Mouse (Mus musculus): ENCODE data around the gene Lmtk2. TPM values are rescaled to one million over a fixed set of nuclear protein-coding genes. Genes with fewer than 3 reads are reported as not detected.

Lmtk2 gene
- polyA plus RNA-seq, 1 experiment from 2014 or later, result 4.4 TPM

DNA sequence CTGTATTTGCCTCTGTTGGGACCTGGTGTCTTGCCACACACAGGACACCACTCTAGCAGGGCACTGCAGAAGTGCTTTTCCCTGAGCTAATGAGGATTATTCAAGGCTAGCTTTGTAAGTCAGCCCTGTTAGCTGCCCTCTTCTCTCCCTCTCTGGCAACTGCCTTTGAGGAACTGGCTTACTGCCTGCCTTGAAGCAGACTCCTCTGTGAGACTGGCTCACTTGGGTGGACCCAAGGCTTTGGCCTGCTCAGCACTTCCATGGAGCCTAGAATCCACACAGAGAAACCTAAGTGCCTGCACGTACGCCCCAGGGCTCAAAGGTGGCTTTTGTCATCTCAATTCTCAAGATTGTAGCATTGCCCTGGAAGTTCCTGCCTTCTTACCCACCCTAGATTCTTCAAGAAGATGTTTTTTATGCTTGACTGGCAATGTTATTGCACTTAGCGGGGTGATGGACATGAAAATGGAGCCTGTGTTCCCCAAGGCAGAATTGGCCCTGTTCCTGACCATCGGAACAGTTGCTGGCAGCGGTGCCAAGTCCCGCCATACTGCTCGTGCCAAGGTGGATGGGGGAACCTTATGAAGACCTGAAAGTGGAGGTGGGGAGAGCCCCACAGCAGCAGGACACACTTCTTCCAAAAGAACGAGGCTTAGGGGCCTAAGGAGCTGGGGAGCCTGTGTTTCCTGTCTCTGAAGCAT, 69.2 kb downstream of the Lmtk2 start:
- Histone ChIP-seq H3K27me3 (ENCODE audit: control insufficient read depth, insufficient read depth, low read length) (no peaks in the 10 kb centered on the region), H3K4me2 (ENCODE audit: low read depth, severe bottlenecking) (no peak overlapping the region), H3K4me3 (ENCODE audit: low read depth, low read length) (no peak overlapping the region), H3K36me3 (ENCODE audit: control insufficient read depth, insufficient read depth, low read length) (peaks cover 11% of the 10 kb centered on the region), H3K27ac (replicated peaks; ENCODE audit: low read depth, low read length) (no peak overlapping the region), H3K9ac (ENCODE audit: low read length) (no peak overlapping the region; the same call in 1 of the 2 replicates), H3K4me1 (ENCODE audit: control insufficient read depth, insufficient read depth, low read length) (no peaks in the 10 kb centered on the region), H3K9me3 (ENCODE audit: control insufficient read depth, low read length) (no peaks in the 10 kb centered on the region)
- DNase-seq (ENCODE audit: low spot score) (no peak), ATAC-seq (ENCODE audit: insufficient number of reproducible peaks, low FRiP score, low TSS enrichment, low read depth) (no peak)
- 91% methylated on average over 8 of the region's 8 CpGs for WGBS

DNA sequence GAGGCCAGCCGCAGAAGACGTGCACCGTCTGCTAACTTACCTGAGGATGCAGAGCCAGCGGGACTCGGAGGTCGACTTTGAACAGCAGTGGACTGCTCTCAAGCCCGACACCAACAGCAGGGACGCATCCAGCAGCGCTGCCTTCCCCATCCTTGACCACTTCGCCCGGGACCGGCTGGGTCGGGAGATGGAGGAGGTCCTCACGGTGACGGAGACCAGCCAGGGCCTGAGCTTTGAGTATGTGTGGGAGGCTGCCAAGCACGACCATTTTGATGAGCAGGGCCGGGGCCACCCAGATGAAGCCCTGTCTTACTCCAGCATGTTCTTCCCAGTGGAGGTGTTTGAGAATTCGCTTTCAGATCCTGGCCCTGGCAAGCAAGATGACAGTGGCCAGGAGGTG, 73.4 kb downstream of the Lmtk2 start:
- Histone ChIP-seq H3K4me3 (ENCODE audit: low read depth, low read length) (no peak overlapping the region), H3K27ac (replicated peaks; ENCODE audit: low read depth, low read length) (no peak overlapping the region), H3K4me2 (ENCODE audit: low read depth, severe bottlenecking) (no peak overlapping the region), H3K9me3 (ENCODE audit: control insufficient read depth, low read length) (no peaks in the 10 kb centered on the region), H3K36me3 (ENCODE audit: control insufficient read depth, insufficient read depth, low read length) (peaks cover 10% of the 10 kb centered on the region), H3K27me3 (ENCODE audit: control insufficient read depth, insufficient read depth, low read length) (no peaks in the 10 kb centered on the region), H3K4me1 (ENCODE audit: control insufficient read depth, insufficient read depth, low read length) (no peaks in the 10 kb centered on the region), H3K9ac (ENCODE audit: low read length) (no peak overlapping the region)
- WGBS, result 93% methylated on average over 18 of the region's 18 CpGs
- DNase-seq (ENCODE audit: low spot score) (no peak), ATAC-seq (ENCODE audit: insufficient number of reproducible peaks, low FRiP score, low TSS enrichment, low read depth) (no peak)

DNA sequence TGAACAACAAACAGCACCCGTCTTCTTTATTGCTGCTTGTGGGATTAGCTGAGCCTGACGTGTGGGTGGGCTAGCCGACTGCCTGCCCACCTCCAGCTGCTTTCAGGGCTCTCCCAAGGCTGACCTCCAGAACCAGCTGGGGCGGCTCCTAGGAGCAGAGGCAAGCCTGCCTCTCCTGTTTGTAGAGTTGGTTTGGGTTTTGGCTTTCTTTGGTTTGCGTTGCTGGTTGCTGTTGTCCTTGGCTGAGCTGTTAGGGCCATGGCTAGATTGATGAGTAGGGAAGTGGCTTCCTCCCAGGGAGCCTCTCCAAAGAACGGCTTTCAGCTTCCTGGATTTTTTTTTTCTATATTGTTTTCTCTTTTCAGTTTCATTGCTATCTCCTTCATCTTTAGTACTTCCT, 78.0 kb downstream of the Lmtk2 start:
- Histone ChIP-seq H3K9me3 (ENCODE audit: control insufficient read depth, low read length) (no peaks in the 10 kb centered on the region), H3K4me3 (ENCODE audit: low read depth, low read length) (no peak overlapping the region), H3K36me3 (ENCODE audit: control insufficient read depth, insufficient read depth, low read length) (peaks cover 8% of the 10 kb centered on the region; the same call in 1 of the 2 replicates), H3K27ac (replicated peaks; ENCODE audit: low read depth, low read length) (no peak overlapping the region), H3K4me1 (ENCODE audit: control insufficient read depth, insufficient read depth, low read length) (no peaks in the 10 kb centered on the region), H3K9ac (ENCODE audit: low read length) (no peak overlapping the region), H3K4me2 (ENCODE audit: low read depth, severe bottlenecking) (no peak overlapping the region), H3K27me3 (ENCODE audit: control insufficient read depth, insufficient read depth, low read length) (no peaks in the 10 kb centered on the region)
- WGBS, result 37% methylated on average over 6 of the region's 6 CpGs
- no peak for ATAC-seq (ENCODE audit: insufficient number of reproducible peaks, low FRiP score, low TSS enrichment, low read depth)
- DNase-seq (ENCODE audit: low spot score), result no peak

DNA sequence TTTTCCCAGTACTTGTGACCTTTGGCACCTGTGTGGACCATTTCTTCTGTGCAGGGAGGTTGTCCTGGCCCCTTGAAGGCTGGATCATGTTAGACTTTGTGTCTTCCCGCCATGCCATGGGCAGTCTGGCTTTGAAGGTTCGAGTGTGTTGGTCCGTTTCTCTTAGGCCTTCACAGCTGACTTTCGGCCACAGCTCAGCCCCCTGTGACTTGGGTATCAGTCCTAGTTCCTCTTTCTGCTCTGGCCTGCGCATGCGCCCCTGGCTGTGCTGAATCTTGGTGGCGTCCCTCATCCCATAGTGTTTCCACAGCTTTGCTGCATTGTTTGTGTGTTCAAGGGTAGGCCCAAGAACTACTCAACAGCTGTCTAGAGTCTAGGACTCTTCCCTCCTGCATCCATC, 81.0 kb downstream of the Lmtk2 start:
- no peak overlapping the region for H3K4me3 ChIP-seq (ENCODE audit: low read depth, low read length)
- ATAC-seq (ENCODE audit: insufficient number of reproducible peaks, low FRiP score, low TSS enrichment, low read depth), result no peak
- no peaks in the 10 kb centered on the region for H3K9me3 ChIP-seq (ENCODE audit: control insufficient read depth, low read length)
- DNase-seq (ENCODE audit: low spot score), result no peak
- no peak overlapping the region for H3K9ac ChIP-seq (ENCODE audit: low read length)
- no peaks in the 10 kb centered on the region for H3K27me3 ChIP-seq (ENCODE audit: control insufficient read depth, insufficient read depth, low read length)
- peaks cover 4% of the 10 kb centered on the region; the same call in 1 of the 2 replicates for H3K36me3 ChIP-seq (ENCODE audit: control insufficient read depth, insufficient read depth, low read length)
- 94% methylated on average over 7 of the region's 7 CpGs for WGBS
- no peak overlapping the region for H3K4me2 ChIP-seq (ENCODE audit: low read depth, severe bottlenecking)
- H3K27ac ChIP-seq (replicated peaks; ENCODE audit: low read depth, low read length), result no peak overlapping the region
- H3K4me1 ChIP-seq (ENCODE audit: control insufficient read depth, insufficient read depth, low read length), result no peaks in the 10 kb centered on the region

DNA sequence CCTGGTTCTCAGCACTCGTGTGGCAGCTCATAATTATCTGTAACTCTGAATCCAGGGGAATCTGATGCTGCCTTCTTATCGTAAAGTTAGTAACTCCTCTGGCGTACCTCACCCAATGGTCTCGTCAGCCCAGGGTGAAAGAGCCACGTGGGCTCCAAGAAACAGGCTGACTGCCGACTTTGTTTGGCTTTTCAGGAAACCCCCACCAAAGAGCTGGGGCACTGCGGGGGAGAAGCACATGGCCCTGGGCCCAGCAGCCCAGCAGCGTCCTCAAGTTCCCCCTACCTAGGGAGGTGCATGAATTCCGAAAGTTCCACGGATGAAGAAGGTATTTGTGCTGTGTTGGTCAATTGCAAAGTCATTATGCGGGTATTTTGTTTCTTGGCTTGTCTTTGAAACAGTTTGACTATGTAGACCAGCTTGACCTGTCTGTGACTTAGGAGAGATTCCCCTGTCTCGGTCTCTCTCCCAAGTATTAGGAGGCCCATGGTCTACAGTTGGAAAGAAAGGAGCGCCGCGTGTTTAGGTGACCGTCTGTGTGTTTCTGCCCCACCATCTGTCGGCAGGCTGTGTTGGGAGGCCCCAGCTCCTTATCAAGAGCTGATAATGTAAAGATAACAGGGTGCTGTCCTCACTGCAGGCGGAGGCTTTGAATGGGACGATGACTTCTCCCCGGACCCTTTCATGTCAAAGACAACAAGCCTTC, 82.5 kb downstream of the Lmtk2 start:
- H3K27me3 ChIP-seq (ENCODE audit: control insufficient read depth, insufficient read depth, low read length), result no peaks in the 10 kb centered on the region
- no peak overlapping the region for H3K4me2 ChIP-seq (ENCODE audit: low read depth, severe bottlenecking)
- H3K4me1 ChIP-seq (ENCODE audit: control insufficient read depth, insufficient read depth, low read length), result no peaks in the 10 kb centered on the region
- H3K27ac ChIP-seq (replicated peaks; ENCODE audit: low read depth, low read length), result no peak overlapping the region
- no peaks in the 10 kb centered on the region for H3K9me3 ChIP-seq (ENCODE audit: control insufficient read depth, low read length)
- H3K9ac ChIP-seq (ENCODE audit: low read length), result no peak overlapping the region
- H3K4me3 ChIP-seq (ENCODE audit: low read depth, low read length), result no peak overlapping the region
- WGBS, result 66% methylated on average over 20 of the region's 20 CpGs
- ATAC-seq (ENCODE audit: insufficient number of reproducible peaks, low FRiP score, low TSS enrichment, low read depth), result no peak
- H3K36me3 ChIP-seq (ENCODE audit: control insufficient read depth, insufficient read depth, low read length), result peaks cover 5% of the 10 kb centered on the region; the same call in 1 of the 2 replicates
- no peak for DNase-seq (ENCODE audit: low spot score)

GRCm38 (mm10) chr5:144183248-144183559, 83.0 kb downstream of the Lmtk2 start:
- no peak overlapping the region for H3K27ac ChIP-seq (replicated peaks; ENCODE audit: low read depth, low read length)
- WGBS, result 62% methylated on average over 8 of the region's 8 CpGs
- DNase-seq (ENCODE audit: low spot score), result no peak
- H3K4me2 ChIP-seq (ENCODE audit: low read depth, severe bottlenecking), result no peak overlapping the region
- no peaks in the 10 kb centered on the region for H3K9me3 ChIP-seq (ENCODE audit: control insufficient read depth, low read length)
- no peaks in the 10 kb centered on the region for H3K27me3 ChIP-seq (ENCODE audit: control insufficient read depth, insufficient read depth, low read length)
- no peak overlapping the region for H3K4me3 ChIP-seq (ENCODE audit: low read depth, low read length)
- no peak overlapping the region for H3K9ac ChIP-seq (ENCODE audit: low read length)
- no peak for ATAC-seq (ENCODE audit: insufficient number of reproducible peaks, low FRiP score, low TSS enrichment, low read depth)
- H3K4me1 ChIP-seq (ENCODE audit: control insufficient read depth, insufficient read depth, low read length), result no peaks in the 10 kb centered on the region
- peaks cover 5% of the 10 kb centered on the region; the same call in 1 of the 2 replicates for H3K36me3 ChIP-seq (ENCODE audit: control insufficient read depth, insufficient read depth, low read length)

GRCm38 (mm10) chr5:144183647-144184335, 83.6 kb downstream of the Lmtk2 start:
- Histone ChIP-seq H3K36me3 (ENCODE audit: control insufficient read depth, insufficient read depth, low read length) (peaks cover 4% of the 10 kb centered on the region; the same call in 1 of the 2 replicates), H3K27me3 (ENCODE audit: control insufficient read depth, insufficient read depth, low read length) (no peaks in the 10 kb centered on the region), H3K9ac (ENCODE audit: low read length) (no peak overlapping the region), H3K4me2 (ENCODE audit: low read depth, severe bottlenecking) (no peak overlapping the region), H3K9me3 (ENCODE audit: control insufficient read depth, low read length) (no peaks in the 10 kb centered on the region), H3K4me3 (ENCODE audit: low read depth, low read length) (no peak overlapping the region), H3K4me1 (ENCODE audit: control insufficient read depth, insufficient read depth, low read length) (no peaks in the 10 kb centered on the region), H3K27ac (replicated peaks; ENCODE audit: low read depth, low read length) (no peak overlapping the region)
- ATAC-seq (ENCODE audit: insufficient number of reproducible peaks, low FRiP score, low TSS enrichment, low read depth) (no peak), DNase-seq (ENCODE audit: low spot score) (no peak)
- WGBS, result 87% methylated on average over 7 of the region's 7 CpGs

- WGBS, result 92% methylated on average over 21 of the region's 21 CpGs
- peaks cover 4% of the 10 kb centered on the region; the same call in 1 of the 2 replicates for H3K36me3 ChIP-seq (ENCODE audit: control insufficient read depth, insufficient read depth, low read length)
Observed at GRCm38 (mm10) chr5:144184350-144185045, 84.3 kb downstream of the Lmtk2 start.

More at GRCm38 (mm10) chr5:144184350-144185045, 84.3 kb downstream of the Lmtk2 start:
- H3K9ac ChIP-seq (ENCODE audit: low read length), result no peak overlapping the region
- H3K4me2 ChIP-seq (ENCODE audit: low read depth, severe bottlenecking), result no peak overlapping the region
- no peak overlapping the region for H3K4me3 ChIP-seq (ENCODE audit: low read depth, low read length)
- no peak for ATAC-seq (ENCODE audit: insufficient number of reproducible peaks, low FRiP score, low TSS enrichment, low read depth)
- H3K27ac ChIP-seq (replicated peaks; ENCODE audit: low read depth, low read length), result no peak overlapping the region
- no peaks in the 10 kb centered on the region for H3K4me1 ChIP-seq (ENCODE audit: control insufficient read depth, insufficient read depth, low read length)
- no peak for DNase-seq (ENCODE audit: low spot score)
- H3K9me3 ChIP-seq (ENCODE audit: control insufficient read depth, low read length), result no peaks in the 10 kb centered on the region
- no peaks in the 10 kb centered on the region for H3K27me3 ChIP-seq (ENCODE audit: control insufficient read depth, insufficient read depth, low read length)
